In the genomic region with DNA sequence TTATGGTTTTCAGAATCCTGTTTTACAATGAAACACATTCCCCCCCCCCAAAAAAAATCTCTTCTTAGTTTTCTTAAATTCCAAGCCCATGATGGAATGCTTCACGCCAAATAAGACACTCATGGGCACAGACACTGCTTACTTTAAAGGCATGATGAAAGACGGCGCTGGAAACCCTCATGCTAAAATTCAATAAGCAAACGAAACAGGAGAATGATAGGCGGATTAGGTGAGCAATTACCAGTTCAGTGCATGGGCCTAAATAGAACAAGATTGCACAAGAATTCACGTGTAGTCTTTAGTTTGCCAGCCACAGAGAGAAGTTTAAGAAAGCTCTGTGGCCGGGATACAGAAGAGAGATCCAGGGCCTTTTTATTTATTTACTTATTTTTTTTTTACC, we compare ENCODE assay signal across 29 mouse cellular contexts. TPM values are rescaled to one million over a fixed set of nuclear protein-coding genes. Genes with fewer than 3 reads are reported as not detected.
DNase-seq lines count a peak whose midpoint lies in the region; ATAC-seq and TF ChIP-seq lines count a peak whose summit lies in the region.
"Had no signal": no experiment of that assay in that cellular context is flagged by ENCODE, and none has a peak within 500 bp of the region (broad histone marks: within the 10 kb centered on the region; RNA-seq: fewer than 3 reads in every experiment).

No protein-coding gene starts in this region.

- 0 out of 2 replicates have a peak overlapping the region, but pooled peaks have one; percentile 13 for H3K27ac ChIP-seq in hindbrain, embryonic 13.5 days
- H3K27ac ChIP-seq in hindbrain, postnatal 0 days = no peak overlapping the region
- H3K27ac ChIP-seq in neural tube, embryonic 13.5 days (replicated peaks) = 0 out of 2 replicates have a peak overlapping the region, but pooled peaks have one; percentile 38
- 0 out of 2 replicates have a peak overlapping the region, but pooled peaks have one; percentile 15 for H3K27ac ChIP-seq in embryonic facial prominence, embryonic 14.5 days (replicated peaks; ENCODE audit: low read depth, low read length)
- H3K27ac ChIP-seq: heart, adult 2 months; heart, embryonic 13.5 days; kidney, embryonic 15.5 days; limb, embryonic 15.5 days; midbrain, embryonic 15.5 days; neural tube, embryonic 15.5 days; stomach, embryonic 15.5 days had no signal

- no peak for DNase-seq in hindbrain, postnatal 0 days (ENCODE audit: low spot score)
- DNase-seq in neural tube, embryonic 10.5 days (ENCODE audit: extremely low spot score, low spot score) = no peak
- peak; percentile 89 for DNase-seq in embryonic facial prominence, embryonic 14.5 days (ENCODE audit: low spot score)
- DNase-seq in urinary bladder, postnatal 25 days (ENCODE audit: low spot score) = no peak
- no peak for DNase-seq in layer of hippocampus, adult 11-12 months (ENCODE audit: low spot score)
- DNase-seq: adrenal gland, adult 2 months; cerebellum, adult 2 months; cerebellum, postnatal 36 days; gastrocnemius, postnatal 25 days; heart, adult 2 months; heart, postnatal 14 days; kidney, adult 11 months; kidney, postnatal 36 days; layer of hippocampus, adult 9-11 months; lung, embryonic 14.5 days; lung, postnatal 36 days; right cerebral cortex, adult 18-20 months; thymus, adult 18-20 months; thymus, postnatal 36 days had no signal

- TF ChIP-seq CTCF in hindbrain, postnatal 0 days (IDR thresholded peaks at IDR 0.05; ENCODE audit: low read depth) = no peak

- no peak overlapping the region for H3K4me2 ChIP-seq in hindbrain, embryonic 13.5 days
- H3K4me2 ChIP-seq in hindbrain, postnatal 0 days (ENCODE audit: low read depth, low read length) = no peak overlapping the region
- H3K4me2 ChIP-seq in neural tube, embryonic 13.5 days = no peak overlapping the region
- 0 out of 2 replicates have a peak overlapping the region, but pooled peaks have one; percentile 4 for H3K4me2 ChIP-seq in embryonic facial prominence, embryonic 14.5 days (ENCODE audit: low read depth, low read length)
- H3K4me2 ChIP-seq: heart, embryonic 13.5 days; kidney, embryonic 15.5 days; limb, embryonic 15.5 days; lung, embryonic 14.5 days; midbrain, embryonic 15.5 days; neural tube, embryonic 15.5 days; stomach, embryonic 15.5 days had no signal

- no peak overlapping the region for H3K9ac ChIP-seq in hindbrain, embryonic 13.5 days
- H3K9ac ChIP-seq in hindbrain, postnatal 0 days (replicated peaks; ENCODE audit: low read length) = no peak overlapping the region
- H3K9ac ChIP-seq in neural tube, embryonic 13.5 days = no peak overlapping the region
- no peak overlapping the region for H3K9ac ChIP-seq in embryonic facial prominence, embryonic 14.5 days (ENCODE audit: low read depth, low read length)
- H3K9ac ChIP-seq: heart, embryonic 13.5 days; kidney, embryonic 15.5 days; limb, embryonic 15.5 days; lung, embryonic 14.5 days; midbrain, embryonic 15.5 days; neural tube, embryonic 15.5 days; stomach, embryonic 15.5 days had no signal

- WGBS in hindbrain, embryonic 13.5 days = 62% methylated on average over 7 of the region's 7 CpGs
- WGBS in hindbrain, postnatal 0 days = 70% methylated on average over 7 of the region's 7 CpGs
- WGBS in neural tube, embryonic 13.5 days = 57% methylated on average over 7 of the region's 7 CpGs
- 15% methylated on average over 7 of the region's 7 CpGs for WGBS in embryonic facial prominence, embryonic 14.5 days

- H3K27me3 ChIP-seq in hindbrain, embryonic 13.5 days = no peaks in the 10 kb centered on the region
- no peaks in the 10 kb centered on the region for H3K27me3 ChIP-seq in hindbrain, postnatal 0 days (ENCODE audit: insufficient read depth, low read length)
- no peaks in the 10 kb centered on the region for H3K27me3 ChIP-seq in neural tube, embryonic 13.5 days
- H3K27me3 ChIP-seq in embryonic facial prominence, embryonic 14.5 days (replicated peaks; ENCODE audit: control insufficient read depth, insufficient read depth, low read length) = no peaks in the 10 kb centered on the region
- H3K27me3 ChIP-seq: kidney, embryonic 15.5 days; limb, embryonic 15.5 days; megakaryocyte, embryonic 14.5 days; midbrain, embryonic 15.5 days; neural tube, embryonic 15.5 days; stomach, embryonic 15.5 days had no signal

- no peaks in the 10 kb centered on the region for H3K36me3 ChIP-seq in hindbrain, embryonic 13.5 days
- H3K36me3 ChIP-seq in hindbrain, postnatal 0 days (ENCODE audit: insufficient read depth, low read length) = no peaks in the 10 kb centered on the region
- H3K36me3 ChIP-seq in neural tube, embryonic 13.5 days = no peaks in the 10 kb centered on the region
- H3K36me3 ChIP-seq in embryonic facial prominence, embryonic 14.5 days (ENCODE audit: control insufficient read depth, insufficient read depth, low read length) = no peaks in the 10 kb centered on the region
- H3K36me3 ChIP-seq: heart, embryonic 13.5 days; kidney, embryonic 15.5 days; limb, embryonic 15.5 days; midbrain, embryonic 15.5 days; neural tube, embryonic 15.5 days; stomach, embryonic 15.5 days had no signal

- ATAC-seq in hindbrain, embryonic 13.5 days (ENCODE audit: low FRiP score) = no peak
- ATAC-seq in hindbrain, postnatal 0 days = no peak
- ATAC-seq in neural tube, embryonic 13.5 days (ENCODE audit: low read depth) = no peak
- ATAC-seq in embryonic facial prominence, embryonic 14.5 days (ENCODE audit: low read depth) = peak; percentile 87
- ATAC-seq: midbrain, embryonic 15.5 days had no signal

- H3K9me3 ChIP-seq in hindbrain, embryonic 13.5 days = no peaks in the 10 kb centered on the region
- H3K9me3 ChIP-seq in hindbrain, postnatal 0 days (ENCODE audit: low read length) = no peaks in the 10 kb centered on the region
- no peaks in the 10 kb centered on the region for H3K9me3 ChIP-seq in neural tube, embryonic 13.5 days
- no peaks in the 10 kb centered on the region for H3K9me3 ChIP-seq in embryonic facial prominence, embryonic 14.5 days (ENCODE audit: control insufficient read depth, low read length)
- H3K9me3 ChIP-seq: heart, embryonic 13.5 days; kidney, embryonic 15.5 days; limb, embryonic 15.5 days; midbrain, embryonic 15.5 days; neural tube, embryonic 15.5 days; stomach, embryonic 15.5 days had no signal

- H3K4me1 ChIP-seq in hindbrain, embryonic 13.5 days (replicated peaks) = peaks cover 27% of the 10 kb centered on the region
- no peaks in the 10 kb centered on the region for H3K4me1 ChIP-seq in hindbrain, postnatal 0 days (ENCODE audit: insufficient read depth, low read length)
- peaks cover 48% of the 10 kb centered on the region for H3K4me1 ChIP-seq in neural tube, embryonic 13.5 days (replicated peaks)
- peaks cover 43% of the 10 kb centered on the region for H3K4me1 ChIP-seq in embryonic facial prominence, embryonic 14.5 days (ENCODE audit: control insufficient read depth, insufficient read depth, low read length)
- H3K4me1 ChIP-seq: kidney, embryonic 15.5 days; megakaryocyte, embryonic 14.5 days; stomach, embryonic 15.5 days had no signal

- H3K4me3 ChIP-seq in hindbrain, embryonic 13.5 days = no peak overlapping the region
- no peak overlapping the region for H3K4me3 ChIP-seq in hindbrain, postnatal 0 days (ENCODE audit: low read length)
- no peak overlapping the region for H3K4me3 ChIP-seq in neural tube, embryonic 13.5 days
- no peak overlapping the region for H3K4me3 ChIP-seq in embryonic facial prominence, embryonic 14.5 days (ENCODE audit: low read depth, low read length)
- H3K4me3 ChIP-seq: heart, adult 2 months; heart, embryonic 13.5 days; kidney, embryonic 15.5 days; limb, embryonic 15.5 days; megakaryocyte, embryonic 14.5 days; midbrain, embryonic 15.5 days; neural tube, embryonic 15.5 days; stomach, embryonic 15.5 days had no signal

RNA-seq across cellular contexts. Expression of gene Tenm3, which starts 49.5 kb away (rescaled TPM):
- polyA plus RNA-seq in hindbrain, embryonic 13.5 days (2015; fragmentation: Nextera tagmentation; extraction: Ambion mirVana) = 35.7 and 38.4 TPM in 2 replicates
- total RNA-seq in hindbrain, postnatal 0 days (2014; rRNA removed) = 151 and 169 TPM in 2 replicates
- 20.4 and 21.3 TPM in 2 replicates for polyA plus RNA-seq in hindbrain, postnatal 0 days (2015; fragmentation: Nextera tagmentation; extraction: Ambion mirVana)
- 40.7 and 47.0 TPM in 2 replicates for polyA plus RNA-seq in neural tube, embryonic 13.5 days (2015; fragmentation: Nextera tagmentation; extraction: Ambion mirVana)
- 48.3 and 48.6 TPM in 2 replicates for polyA plus RNA-seq in embryonic facial prominence, embryonic 14.5 days (2014; fragmentation: Nextera tagmentation; extraction: Ambion mirVana)
- total RNA-seq: MEL had no signal
